Mouse (Mus musculus) CD4-positive, CD25-positive, alpha-beta regulatory T cell (primary cell): ENCODE data around the gene Olfr586. TPM values are rescaled to one million over a fixed set of nuclear protein-coding genes. Genes with fewer than 3 reads are reported as not detected.

Experiments used
- polyA plus RNA-seq: library from polyadenylated mRNA; unstranded; fragments of 100-300 nt; shearing (Covaris generic); gene quantifications from one replicate; pipeline ENCODE4 v1.2.1, GENCODE M21; 2017

Olfr586 gene
- not detected for polyA plus RNA-seq

DNA sequence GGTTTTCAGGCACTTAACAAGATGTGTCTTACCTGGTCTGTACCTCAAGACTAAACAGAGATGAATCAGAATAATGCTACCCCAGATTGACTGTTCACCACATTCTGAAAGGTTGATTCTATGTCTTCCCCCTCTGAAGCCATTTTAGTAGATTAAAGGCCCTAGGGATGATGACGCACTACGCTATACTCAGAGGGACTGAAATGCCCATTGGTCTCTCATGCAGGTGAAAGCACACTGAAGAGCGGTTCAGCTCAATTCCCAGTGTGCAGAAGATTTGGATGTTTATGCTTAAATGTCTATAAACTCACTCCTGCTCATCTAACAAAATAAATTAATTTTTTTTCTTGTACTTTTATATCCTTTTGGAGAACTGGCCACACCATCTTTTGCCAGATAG lies at the start of gene Olfr586:
Gene Olfr586 (minus strand): TSS at position 101 of the 400 bp plus-strand sequence.

DNA sequence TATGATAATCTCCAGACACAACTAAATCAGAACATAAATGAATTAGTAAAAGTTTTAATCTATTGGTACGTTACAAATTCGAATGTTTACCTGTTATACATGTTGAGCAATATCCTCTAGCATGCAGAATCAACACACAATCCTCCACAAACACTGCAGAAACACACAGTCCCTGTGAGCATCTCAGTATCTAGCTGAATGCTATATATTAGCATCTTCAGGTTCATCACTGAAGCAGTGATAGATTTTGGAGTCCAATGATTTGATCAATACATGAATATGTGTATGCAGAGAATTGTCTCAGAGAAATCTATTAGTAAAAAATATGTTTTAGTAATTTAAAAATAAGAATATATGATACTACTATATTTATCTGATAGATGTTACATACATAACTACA lies 30.8 kb upstream of the Olfr586 start, which contains the start of gene Olfr589:
Gene Olfr589 (minus strand): TSS at position 101 of the 400 bp plus-strand sequence.

DNA sequence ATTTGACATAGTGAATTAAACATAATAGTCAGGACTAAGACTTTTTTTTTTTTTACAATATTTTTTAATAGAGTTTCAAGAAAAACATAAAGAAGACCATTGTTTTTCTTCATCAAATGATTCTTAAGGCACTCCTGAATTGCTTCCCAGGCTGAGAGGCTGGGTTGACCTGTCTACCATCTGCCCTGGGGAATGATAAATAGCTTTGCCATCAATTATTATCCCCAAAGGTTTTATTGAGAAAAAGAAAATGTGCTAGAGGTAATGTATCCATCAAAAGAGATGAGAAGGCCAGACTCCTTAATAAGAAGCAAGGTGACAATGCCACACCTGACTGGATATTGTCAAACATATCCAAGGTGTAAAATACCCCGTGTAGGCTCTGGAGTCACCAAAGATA lies 15.1 kb upstream of the Olfr586 start, which contains the start of gene Olfr588-ps1:
Gene Olfr588-ps1 (plus strand): TSS at position 301 of the 400 bp plus-strand sequence.

DNA sequence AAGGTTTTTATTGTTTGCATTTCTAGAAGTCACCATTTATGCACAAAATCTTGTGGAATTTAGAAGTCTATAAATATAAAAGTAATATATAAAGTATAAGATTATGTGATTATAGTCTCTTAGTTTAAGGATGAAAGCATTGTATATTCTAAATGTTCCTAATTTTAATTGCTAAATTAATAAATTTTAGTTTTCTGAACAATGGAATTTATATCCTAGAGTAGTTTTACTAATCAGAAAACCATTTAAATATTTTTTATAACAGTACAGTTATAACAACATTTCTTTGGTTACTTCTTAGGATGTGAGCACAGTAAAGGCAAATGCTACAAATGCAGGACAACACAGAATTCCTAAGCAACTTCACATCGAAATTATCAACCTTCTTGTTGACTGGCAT lies 28.0 kb downstream of the Olfr586 start, which contains the start of gene Olfr585:
Gene Olfr585 (plus strand): TSS at position 301 of the 400 bp plus-strand sequence.

DNA sequence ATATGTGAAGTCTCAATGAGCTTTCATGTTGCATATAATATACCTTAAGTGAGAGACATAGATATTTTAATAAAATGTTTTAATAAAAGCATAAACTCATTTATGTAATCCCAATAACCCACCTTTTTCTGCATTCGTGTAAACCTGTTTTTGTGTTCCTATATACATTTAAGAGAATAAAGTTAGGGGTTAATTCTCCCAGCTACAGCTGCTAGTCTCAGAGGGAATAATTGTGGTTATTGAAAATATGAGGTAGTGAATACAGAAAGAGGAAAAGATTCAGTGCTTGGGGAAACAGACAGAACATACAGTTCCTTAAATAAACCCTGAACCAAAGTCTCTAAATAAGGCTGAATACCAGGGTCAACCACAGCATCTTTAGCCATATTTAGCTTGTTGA lies 43.9 kb downstream of the Olfr586 start, which contains the start of gene Olfr584:
Gene Olfr584 (plus strand): TSS at position 301 of the 400 bp plus-strand sequence.

Other genes starting within 250 kb of the Olfr586 start
- 0.25 TPM for gene Olfr568, start 248.5 kb downstream of the Olfr586 start, polyA plus RNA-seq
- not detected for gene Olfr569, start 234.8 kb downstream of the Olfr586 start, polyA plus RNA-seq
- gene Olfr570, start 231.1 kb downstream of the Olfr586 start, polyA plus RNA-seq = not detected
- gene Olfr571, start 208.1 kb downstream of the Olfr586 start, polyA plus RNA-seq = not detected
- not detected for gene Olfr572, start 201.2 kb downstream of the Olfr586 start, polyA plus RNA-seq
- gene Olfr573-ps1, start 183.1 kb downstream of the Olfr586 start, polyA plus RNA-seq = not detected
- not detected for gene Olfr574, start 177.2 kb downstream of the Olfr586 start, polyA plus RNA-seq
- gene Olfr575, start 166.9 kb downstream of the Olfr586 start, polyA plus RNA-seq = not detected
- gene Olfr576, start 163.0 kb downstream of the Olfr586 start, polyA plus RNA-seq = not detected
- not detected for gene Olfr577, start 149.7 kb downstream of the Olfr586 start, polyA plus RNA-seq
- not detected for gene Olfr578, start 136.3 kb downstream of the Olfr586 start, polyA plus RNA-seq
- gene Olfr582, start 87.6 kb downstream of the Olfr586 start, polyA plus RNA-seq = not detected
- gene Olfr583, start 74.3 kb downstream of the Olfr586 start, polyA plus RNA-seq = not detected
- gene Olfr584, start 43.8 kb downstream of the Olfr586 start, polyA plus RNA-seq = not detected
- not detected for gene Olfr585, start 27.9 kb downstream of the Olfr586 start, polyA plus RNA-seq
- not detected for gene Olfr588-ps1, start 15.2 kb upstream of the Olfr586 start, polyA plus RNA-seq
- not detected for gene Olfr589, start 30.7 kb upstream of the Olfr586 start, polyA plus RNA-seq
- not detected for gene Olfr591, start 52.7 kb upstream of the Olfr586 start, polyA plus RNA-seq
- not detected for gene Olfr592, start 59.2 kb upstream of the Olfr586 start, polyA plus RNA-seq
- gene Olfr593, start 86.2 kb upstream of the Olfr586 start, polyA plus RNA-seq = not detected
- not detected for gene Olfr594, start 91.4 kb upstream of the Olfr586 start, polyA plus RNA-seq
- gene Usp17ld, start 126.9 kb upstream of the Olfr586 start, polyA plus RNA-seq = not detected
- not detected for gene Olfr596, start 180.0 kb upstream of the Olfr586 start, polyA plus RNA-seq
- 0.11 TPM for gene Olfr597, start 190.7 kb upstream of the Olfr586 start, polyA plus RNA-seq
- not detected for gene Olfr598, start 197.9 kb upstream of the Olfr586 start, polyA plus RNA-seq
- gene Olfr599, start 210.3 kb upstream of the Olfr586 start, polyA plus RNA-seq = not detected
- gene Olfr600, start 224.0 kb upstream of the Olfr586 start, polyA plus RNA-seq = 0.19 TPM
- 0.16 TPM for gene Olfr601, start 237.0 kb upstream of the Olfr586 start, polyA plus RNA-seq